Mouse (Mus musculus): ENCODE measurements around the gene Atp5s.

Atp5s gene

GRCm38 (mm10) chr12:69733518-69733917 is 8.8 kb downstream of the Atp5s start:
- DNase-seq, result no peak

GRCm38 (mm10) chr12:69733923-69734322 is 9.2 kb downstream of the Atp5s start:
- DNase-seq, result no peak

- DNase-seq, result no peak
Measured at GRCm38 (mm10) chr12:69741965-69742364, 17.2 kb downstream of the Atp5s start.

GRCm38 (mm10) chr12:69744138-69744537 is 19.4 kb downstream of the Atp5s start:
- no peak for DNase-seq

- DNase-seq, result no peak
Measured at GRCm38 (mm10) chr12:69751864-69752341, 27.2 kb downstream of the Atp5s start.

- no peak for DNase-seq
Measured at GRCm38 (mm10) chr12:69753936-69754335, 29.2 kb downstream of the Atp5s start.

- no peak for DNase-seq
Measured at GRCm38 (mm10) chr12:69756015-69756414, 31.3 kb downstream of the Atp5s start.

GRCm38 (mm10) chr12:69757418-69758141 is 32.8 kb downstream of the Atp5s start:
- DNase-seq, result peak; percentile 80 to 83

GRCm38 (mm10) chr12:69758221-69759185 is 33.8 kb downstream of the Atp5s start:
- peak in 1 of 2 experiments; percentile 56 for DNase-seq

- DNase-seq, result no peak
Measured at GRCm38 (mm10) chr12:69759267-69759885, 34.6 kb downstream of the Atp5s start.

GRCm38 (mm10) chr12:69760014-69760413 is 35.3 kb downstream of the Atp5s start:
- DNase-seq, result no peak

- DNase-seq, result no peak
Measured at GRCm38 (mm10) chr12:69760743-69761406, 36.1 kb downstream of the Atp5s start.

GRCm38 (mm10) chr12:69761603-69762002 is 36.9 kb downstream of the Atp5s start:
- no peak for DNase-seq

GRCm38 (mm10) chr12:69765543-69765942 is 40.8 kb downstream of the Atp5s start:
- DNase-seq, result peak in 1 of 2 experiments; percentile 52

- DNase-seq, result peak; percentile 81 to 83
Measured at GRCm38 (mm10) chr12:69766185-69766904, 41.6 kb downstream of the Atp5s start.

- DNase-seq, result no peak
Measured at GRCm38 (mm10) chr12:69767476-69768258, 42.9 kb downstream of the Atp5s start.

GRCm38 (mm10) chr12:69768841-69769240 is 44.1 kb downstream of the Atp5s start:
- DNase-seq, result no peak

- DNase-seq, result peak; percentile 73 to 74
Measured at GRCm38 (mm10) chr12:69776607-69777340, 52.0 kb downstream of the Atp5s start.

GRCm38 (mm10) chr12:69777341-69777730 is 52.6 kb downstream of the Atp5s start:
- no peak for DNase-seq

GRCm38 (mm10) chr12:69777957-69778356 is 53.2 kb downstream of the Atp5s start:
- peak in 1 of 2 experiments; percentile 77 for DNase-seq
